Mouse (Mus musculus): ENCODE measurements around the gene Rhof. TPM values are rescaled to one million over a fixed set of nuclear protein-coding genes. Genes with fewer than 3 reads are reported as not detected.

Gene Rhof
- total and polyA plus RNA-seq, 3 experiments = 0.59 to 1.7 TPM; not detected in 1

GRCm38 (mm10) chr5:123144746-123145590 lies 12.5 kb upstream of the Rhof start:
- Histone ChIP-seq H3K36me3 (replicated peaks) (peaks cover 63% of the 10 kb centered on the region), H3K9me3 (replicated peaks) (no peaks in the 10 kb centered on the region), H3K27me3 (ENCODE audit: insufficient read depth, low read length) (no peaks in the 10 kb centered on the region), H3K4me1 (ENCODE audit: insufficient read depth, low read depth, low read length) (peaks cover 68% of the 10 kb centered on the region), H3K4me3 (ENCODE audit: low read depth, low read length) (peak overlapping the region; percentile 80)
- DNase-seq (ENCODE audit: low spot score) (no peak), ATAC-seq (ENCODE audit: extremely low read depth, insufficient number of reproducible peaks, low FRiP score, poor library complexity, severe bottlenecking) (no peak)
- TF ChIP-seq POLR2AphosphoS5 (IDR thresholded peaks at IDR 0.05; ENCODE audit: insufficient replicate concordance, low read depth, low read length) (no peak), TAL1 (conservative IDR thresholded peaks at IDR 0.05; ENCODE audit: low read depth, low read length) (no peak), CTCF (IDR thresholded peaks at IDR 0.05; ENCODE audit: low read depth, low read length) (no peak), GATA1 (IDR thresholded peaks at IDR 0.05; ENCODE audit: borderline replicate concordance, low read length) (no peak), GATA2 (IDR thresholded peaks at IDR 0.05; ENCODE audit: borderline replicate concordance, low read depth, low read length) (no peak)

- Histone ChIP-seq H3K9me3 (replicated peaks) (no peaks in the 10 kb centered on the region), H3K27me3 (ENCODE audit: insufficient read depth, low read length) (no peaks in the 10 kb centered on the region), H3K4me1 (ENCODE audit: insufficient read depth, low read depth, low read length) (peaks cover 68% of the 10 kb centered on the region), H3K36me3 (replicated peaks) (peaks cover 59% of the 10 kb centered on the region), H3K4me3 (ENCODE audit: low read depth, low read length) (peak overlapping the region; percentile 80)
- DNase-seq (ENCODE audit: low spot score) (no peak), ATAC-seq (ENCODE audit: extremely low read depth, insufficient number of reproducible peaks, low FRiP score, poor library complexity, severe bottlenecking) (no peak)
- TF ChIP-seq POLR2AphosphoS5 (IDR thresholded peaks at IDR 0.05; ENCODE audit: insufficient replicate concordance, low read depth, low read length) = no peak
- TF ChIP-seq GATA1 (IDR thresholded peaks at IDR 0.05; ENCODE audit: borderline replicate concordance, low read length) = no peak
- TF ChIP-seq CTCF (IDR thresholded peaks at IDR 0.05; ENCODE audit: low read depth, low read length) = no peak
- TF ChIP-seq TAL1 (conservative IDR thresholded peaks at IDR 0.05; ENCODE audit: low read depth, low read length) = no peak
- TF ChIP-seq GATA2 (IDR thresholded peaks at IDR 0.05; ENCODE audit: borderline replicate concordance, low read depth, low read length) = no peak
These were observed 11.7 kb upstream of the Rhof start for GRCm38 (mm10) chr5:123143971-123144745.

DNA sequence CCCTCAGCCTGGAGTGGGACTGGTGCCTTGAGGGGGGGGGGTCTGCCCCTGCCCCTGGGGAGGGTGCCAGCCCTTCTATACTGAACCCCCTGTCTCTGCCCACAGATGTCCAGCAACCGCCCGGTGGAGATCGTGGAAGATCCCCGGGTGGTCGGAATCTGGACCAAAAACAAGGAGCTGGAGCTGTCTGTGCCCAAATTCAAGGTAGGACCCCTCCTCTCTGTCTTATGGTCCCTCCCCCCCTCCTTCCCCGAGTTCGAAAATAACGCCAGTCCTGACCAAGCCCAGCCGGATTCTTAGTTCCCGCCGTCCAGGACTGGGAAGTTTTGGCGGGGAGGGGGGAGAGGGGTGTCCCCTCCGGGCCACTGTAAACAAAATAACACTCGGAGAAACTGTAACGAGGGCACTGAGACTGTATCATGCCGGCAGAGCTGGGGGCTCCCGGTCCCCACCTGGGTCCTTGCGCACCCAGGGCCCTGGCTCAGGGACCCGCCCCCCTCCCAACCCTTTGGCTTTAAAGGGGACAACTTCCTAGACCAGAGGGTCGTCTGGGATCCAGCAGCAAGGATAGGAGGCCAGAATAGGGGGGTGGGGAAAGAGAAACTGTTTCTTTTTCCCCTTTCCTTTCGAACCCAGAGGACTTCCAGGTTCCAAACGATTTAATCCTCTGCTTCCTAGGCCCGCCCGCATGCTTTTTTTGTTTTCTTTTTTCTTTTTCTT lies 10.9 kb upstream of the Rhof start:
- Histone ChIP-seq H3K27me3 (ENCODE audit: insufficient read depth, low read length) (no peaks in the 10 kb centered on the region), H3K9me3 (replicated peaks) (no peaks in the 10 kb centered on the region), H3K36me3 (replicated peaks) (peaks cover 55% of the 10 kb centered on the region), H3K4me3 (ENCODE audit: low read depth, low read length) (peak overlapping the region; percentile 80), H3K4me1 (ENCODE audit: insufficient read depth, low read depth, low read length) (peaks cover 67% of the 10 kb centered on the region)
- TF ChIP-seq CTCF (IDR thresholded peaks at IDR 0.05; ENCODE audit: low read depth, low read length) = no peak
- TF ChIP-seq GATA1 (IDR thresholded peaks at IDR 0.05; ENCODE audit: borderline replicate concordance, low read length) = no peak
- TF ChIP-seq GATA2 (IDR thresholded peaks at IDR 0.05; ENCODE audit: borderline replicate concordance, low read depth, low read length) = no peak
- TF ChIP-seq POLR2AphosphoS5 (IDR thresholded peaks at IDR 0.05; ENCODE audit: insufficient replicate concordance, low read depth, low read length) = no peak
- TF ChIP-seq TAL1 (conservative IDR thresholded peaks at IDR 0.05; ENCODE audit: low read depth, low read length) = no peak
- no peak for DNase-seq (ENCODE audit: low spot score)
- no peak for ATAC-seq (ENCODE audit: extremely low read depth, insufficient number of reproducible peaks, low FRiP score, poor library complexity, severe bottlenecking)

DNA sequence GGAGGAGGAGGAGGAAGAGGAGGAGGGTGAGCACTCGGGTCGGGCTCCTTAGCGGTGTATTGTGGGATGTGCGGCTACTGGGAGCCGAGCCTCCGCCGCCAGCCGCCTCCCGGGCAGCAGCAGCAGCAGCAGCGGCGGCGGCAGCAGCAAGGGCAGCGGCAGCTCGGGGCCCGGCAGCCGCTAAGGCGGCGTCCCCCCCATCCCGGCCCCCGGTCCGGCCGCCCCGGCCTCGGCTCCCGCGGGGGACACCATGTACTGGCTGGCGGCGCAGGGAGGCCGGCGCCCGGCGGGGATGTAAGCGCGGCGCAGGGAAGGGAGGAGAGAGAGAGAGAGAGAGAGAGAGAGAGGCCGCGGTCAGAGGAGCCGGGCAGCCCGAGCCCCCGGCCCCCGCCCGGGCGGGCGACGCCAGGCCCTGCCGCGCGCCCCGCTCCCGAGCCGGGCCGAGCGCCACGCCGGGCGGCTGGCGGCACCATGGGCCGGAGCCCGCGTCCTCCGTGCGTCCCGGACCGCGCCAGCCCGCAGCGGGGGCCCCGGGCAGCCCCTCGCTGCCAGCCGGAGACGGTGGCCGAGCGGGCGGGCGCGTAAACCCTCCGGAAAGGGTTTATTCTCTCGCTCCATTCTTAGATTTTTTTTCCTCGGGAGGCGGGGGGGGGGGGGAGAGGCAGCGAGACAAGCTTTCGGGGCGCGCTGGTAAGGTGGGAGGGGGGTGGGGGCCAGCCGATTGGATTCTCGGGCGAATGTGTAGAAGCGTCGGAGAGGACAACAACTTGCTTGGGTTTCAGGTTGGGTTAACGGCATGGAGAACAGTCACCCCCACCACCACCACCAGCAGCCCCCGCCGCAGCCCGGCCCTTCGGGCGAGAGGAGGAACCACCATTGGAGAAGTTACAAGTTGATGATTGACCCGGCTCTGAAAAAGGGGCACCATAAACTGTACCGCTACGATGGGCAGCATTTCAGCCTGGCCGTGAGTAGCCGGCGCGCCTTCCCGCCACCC lies 10.0 kb upstream of the Rhof start, which contains the start of gene Setd1b:
Setd1b (plus strand) TSS at position 33 of the 997 bp plus-strand sequence.
- DNase-seq (ENCODE audit: low spot score) = no peak
- Histone ChIP-seq H3K4me1 (ENCODE audit: insufficient read depth, low read depth, low read length) (peaks cover 65% of the 10 kb centered on the region), H3K36me3 (replicated peaks) (peaks cover 47% of the 10 kb centered on the region), H3K9me3 (replicated peaks) (no peaks in the 10 kb centered on the region), H3K4me3 (ENCODE audit: low read depth, low read length) (peak within 1 kb of the TSS; percentile 80), H3K27me3 (ENCODE audit: insufficient read depth, low read length) (no peaks in the 10 kb centered on the region)
- TF ChIP-seq CTCF (IDR thresholded peaks at IDR 0.05; ENCODE audit: low read depth, low read length) (no peak), GATA2 (IDR thresholded peaks at IDR 0.05; ENCODE audit: borderline replicate concordance, low read depth, low read length) (no peak), POLR2AphosphoS5 (IDR thresholded peaks at IDR 0.05; ENCODE audit: insufficient replicate concordance, low read depth, low read length) (no peak), TAL1 (conservative IDR thresholded peaks at IDR 0.05; ENCODE audit: low read depth, low read length) (no peak), GATA1 (IDR thresholded peaks at IDR 0.05; ENCODE audit: borderline replicate concordance, low read length) (no peak)
- no peak for ATAC-seq (ENCODE audit: extremely low read depth, insufficient number of reproducible peaks, low FRiP score, poor library complexity, severe bottlenecking)

- ATAC-seq (ENCODE audit: extremely low read depth, insufficient number of reproducible peaks, low FRiP score, poor library complexity, severe bottlenecking) = no peak
- Histone ChIP-seq H3K27me3 (ENCODE audit: insufficient read depth, low read length) (no peaks in the 10 kb centered on the region), H3K4me3 (ENCODE audit: low read depth, low read length) (peak overlapping the region; percentile 80), H3K9me3 (replicated peaks) (no peaks in the 10 kb centered on the region), H3K36me3 (replicated peaks) (peaks cover 46% of the 10 kb centered on the region), H3K4me1 (ENCODE audit: insufficient read depth, low read depth, low read length) (peaks cover 65% of the 10 kb centered on the region)
- no peak for TF ChIP-seq GATA1 (IDR thresholded peaks at IDR 0.05; ENCODE audit: borderline replicate concordance, low read length)
- DNase-seq (ENCODE audit: low spot score) = peak; percentile 65
These were observed 9.2 kb upstream of the Rhof start for GRCm38 (mm10) chr5:123141555-123142160.

Measured in G1E (cell line).